Mouse (Mus musculus) embryonic fibroblast, embryonic 13.5 days (primary cell): ENCODE data around the gene Podn. TPM values are rescaled to one million over a fixed set of nuclear protein-coding genes. Genes with fewer than 3 reads are reported as not detected.
A peak's percentile ranks its signal among the peaks of the same experiment; 100 is the strongest.

ENCODE experiments used
- H3K27ac ChIP-seq: 2 replicates; pipeline ENCODE4 v1.5.1; 2012; ENCODE audit warnings: low read length, control low read depth, inconsistent platforms; ENCODE audit not compliant: insufficient read depth
- H3K4me1 ChIP-seq: 2 replicates; pipeline ENCODE4 v1.6.1; 2011; ENCODE audit warnings: low read length; ENCODE audit not compliant: control insufficient read depth, insufficient read depth
- H3K4me3 ChIP-seq: 2 replicates; pipeline ENCODE4 v1.5.1; 2011; ENCODE audit warnings: mild to moderate bottlenecking, control low read depth, low read length; ENCODE audit not compliant: insufficient read depth
- CTCF ChIP-seq: IDR thresholded peaks from 2 replicates; pipeline ENCODE4 v1.5.1; 2011; ENCODE audit warnings: mild to moderate bottlenecking, control low read depth, low read length, moderate library complexity, borderline replicate concordance; ENCODE audit not compliant: insufficient read depth
- POLR2A ChIP-seq: IDR thresholded peaks from 2 replicates; pipeline ENCODE4 v1.6.1; 2011; ENCODE audit warnings: low read depth, mild to moderate bottlenecking, control low read depth, low read length, moderate library complexity
- polyA plus RNA-seq: library from polyadenylated mRNA; stranded (reverse); fragments of >200 nt; gene quantifications from 2 replicates; pipeline ENCODE4 v1.2.4, GENCODE M21; 2011; ENCODE audit warnings: low read depth; ENCODE audit not compliant: missing spikeins, insufficient read length

Gene Podn
- polyA plus RNA-seq, 1 experiment, result 134 TPM

- H3K4me3 ChIP-seq, result no peak overlapping the region
- H3K27ac ChIP-seq, result no peak overlapping the region
- TF ChIP-seq CTCF (no peak), POLR2A (no peak)
- H3K4me1 ChIP-seq, result no peaks in the 10 kb centered on the region
These were observed 71.0 kb downstream of the Podn start for GRCm38 (mm10) chr4:108025269-108025668.

- TF ChIP-seq POLR2A, result no peak
- no peak for TF ChIP-seq CTCF
- Histone ChIP-seq H3K27ac (no peak overlapping the region), H3K4me3 (no peak overlapping the region)
These were observed 71.6 kb downstream of the Podn start for GRCm38 (mm10) chr4:108024641-108025040.

GRCm38 (mm10) chr4:108023186-108023585 lies 73.1 kb downstream of the Podn start:
- TF ChIP-seq CTCF (no peak), POLR2A (no peak)
- Histone ChIP-seq H3K4me1 (no peaks in the 10 kb centered on the region), H3K4me3 (no peak overlapping the region), H3K27ac (no peak overlapping the region)

More at GRCm38 (mm10) chr4:108024641-108025040, 71.6 kb downstream of the Podn start:
- no peaks in the 10 kb centered on the region for H3K4me1 ChIP-seq

GRCm38 (mm10) chr4:108020178-108020577 lies 76.1 kb downstream of the Podn start:
- no peak overlapping the region for H3K4me3 ChIP-seq
- H3K27ac ChIP-seq, result no peak overlapping the region
- TF ChIP-seq POLR2A, result no peak
- TF ChIP-seq CTCF, result no peak
- H3K4me1 ChIP-seq, result no peaks in the 10 kb centered on the region

GRCm38 (mm10) chr4:108018961-108019921 lies 77.0 kb downstream of the Podn start:
- no peak overlapping the region for H3K4me3 ChIP-seq
- H3K27ac ChIP-seq, result peak overlapping the region; percentile 16; the same call in 1 of the 2 replicates
- TF ChIP-seq CTCF (no peak), POLR2A (no peak)
- no peaks in the 10 kb centered on the region for H3K4me1 ChIP-seq

- no peak overlapping the region for H3K27ac ChIP-seq
- H3K4me3 ChIP-seq, result no peak overlapping the region
- H3K4me1 ChIP-seq, result no peaks in the 10 kb centered on the region
- no peak for TF ChIP-seq CTCF
- TF ChIP-seq POLR2A, result no peak
These were observed 77.9 kb downstream of the Podn start for GRCm38 (mm10) chr4:108018241-108018923.

GRCm38 (mm10) chr4:108017839-108018238 lies 78.4 kb downstream of the Podn start:
- TF ChIP-seq POLR2A (no peak), CTCF (no peak)
- Histone ChIP-seq H3K27ac (no peak overlapping the region), H3K4me3 (no peak overlapping the region), H3K4me1 (no peaks in the 10 kb centered on the region)

GRCm38 (mm10) chr4:108016321-108016720 lies 79.9 kb downstream of the Podn start:
- no peak for TF ChIP-seq CTCF
- TF ChIP-seq POLR2A, result no peak
- no peaks in the 10 kb centered on the region for H3K4me1 ChIP-seq

GRCm38 (mm10) chr4:108015067-108015765 lies 81.0 kb downstream of the Podn start:
- TF ChIP-seq POLR2A (no peak), CTCF (no peak)
- H3K27ac ChIP-seq, result no peak overlapping the region
- H3K4me1 ChIP-seq, result no peaks in the 10 kb centered on the region
- H3K4me3 ChIP-seq, result no peak overlapping the region

More at GRCm38 (mm10) chr4:108016321-108016720, 79.9 kb downstream of the Podn start:
- no peak overlapping the region for H3K4me3 ChIP-seq
- no peak overlapping the region for H3K27ac ChIP-seq

- no peak overlapping the region for H3K27ac ChIP-seq
- H3K4me1 ChIP-seq, result no peaks in the 10 kb centered on the region
- no peak for TF ChIP-seq CTCF
- TF ChIP-seq POLR2A, result no peak
- H3K4me3 ChIP-seq, result no peak overlapping the region
These were observed 81.8 kb downstream of the Podn start for GRCm38 (mm10) chr4:108014466-108014865.
